Mouse (Mus musculus) gastrocnemius, postnatal 10 days (tissue): Measurements from ENCODE around the gene Fbxl3. TPM values are rescaled to one million over a fixed set of nuclear protein-coding genes. Genes with fewer than 3 reads are reported as not detected.
A peak's percentile ranks its signal among the peaks of the same experiment; 100 is the strongest.

Experiments used
- DNase-seq: peaks from one replicate; pipeline ENCODE4 v3.0.0; 2021; ENCODE audit warnings: mixed read lengths
- total RNA-seq, 2 experiments: library from RNA; stranded (reverse); gene quantifications; 2 replicates each; pipeline ENCODE4 v1.2.3; 2021

Fbxl3 gene
- total RNA-seq, 2 experiments from 2014 or later, result 45.9 to 46.0 TPM

DNA sequence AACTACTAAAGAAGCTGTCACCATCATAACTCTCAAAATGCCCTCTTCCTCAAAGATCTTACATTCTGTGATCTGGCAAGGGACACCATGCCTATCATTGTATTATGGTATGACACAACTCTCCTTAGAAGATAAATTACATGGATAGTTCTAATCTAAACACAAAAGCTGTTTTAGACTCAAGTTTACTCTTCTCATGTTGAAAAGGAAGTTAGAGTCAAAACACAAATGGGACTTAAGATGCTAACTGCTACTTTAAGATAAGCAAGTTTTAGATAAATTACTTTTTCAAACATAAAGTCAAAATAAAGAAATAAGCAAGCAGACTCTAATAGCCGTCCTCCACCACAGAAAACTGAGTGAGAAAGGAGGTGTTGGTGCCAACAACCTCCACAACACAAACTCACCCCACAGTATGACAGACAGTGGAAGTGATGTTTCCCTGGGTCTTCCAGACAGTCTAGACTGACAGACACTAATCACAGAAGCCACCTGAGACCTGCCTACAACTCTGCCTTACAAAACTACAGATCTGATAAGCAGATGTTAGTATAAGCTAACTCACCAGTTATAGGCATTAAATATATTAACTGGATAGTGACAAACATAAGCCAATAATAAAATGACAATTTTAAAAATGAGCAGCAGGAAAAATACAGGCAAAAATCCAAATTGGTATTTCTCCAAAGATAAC, 13.4 kb downstream of the Fbxl3 start:
- no peak for DNase-seq

DNA sequence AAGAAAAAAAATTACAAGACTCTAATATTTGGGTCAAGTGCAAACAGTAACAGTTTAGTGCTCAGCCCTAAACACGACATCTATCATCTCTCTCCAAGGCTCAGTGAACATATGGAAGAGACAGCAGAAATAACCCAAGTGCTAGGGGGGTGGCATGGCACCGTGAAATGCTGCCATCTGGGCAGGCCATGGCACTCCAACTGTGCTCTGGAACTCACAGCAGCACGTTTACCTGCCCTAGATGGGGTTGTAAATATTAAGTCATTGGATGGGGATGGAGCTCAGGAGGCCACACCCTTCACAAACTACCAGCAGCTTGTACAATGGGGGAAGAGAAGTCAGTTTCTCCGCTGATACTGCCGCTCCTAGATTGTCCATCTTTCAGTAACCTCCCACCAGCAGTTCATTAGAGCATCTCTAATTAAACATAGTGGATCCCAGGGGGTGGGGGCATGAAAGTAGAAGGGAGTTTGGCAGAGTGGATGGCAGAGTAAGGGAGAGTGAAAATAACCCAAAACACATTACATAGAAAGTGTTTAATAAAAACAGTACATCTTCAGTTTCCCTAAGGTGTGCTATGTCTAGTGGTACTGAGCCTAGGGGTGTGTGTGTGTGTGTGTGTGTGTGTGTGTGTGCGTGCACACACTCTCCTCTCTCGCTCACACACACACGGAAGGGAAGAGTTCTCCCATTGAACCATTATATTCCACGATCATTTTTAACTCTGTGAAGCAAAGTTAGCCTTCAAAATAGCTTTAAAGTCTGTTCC, 20.0 kb downstream of the Fbxl3 start:
- DNase-seq, result no peak

DNA sequence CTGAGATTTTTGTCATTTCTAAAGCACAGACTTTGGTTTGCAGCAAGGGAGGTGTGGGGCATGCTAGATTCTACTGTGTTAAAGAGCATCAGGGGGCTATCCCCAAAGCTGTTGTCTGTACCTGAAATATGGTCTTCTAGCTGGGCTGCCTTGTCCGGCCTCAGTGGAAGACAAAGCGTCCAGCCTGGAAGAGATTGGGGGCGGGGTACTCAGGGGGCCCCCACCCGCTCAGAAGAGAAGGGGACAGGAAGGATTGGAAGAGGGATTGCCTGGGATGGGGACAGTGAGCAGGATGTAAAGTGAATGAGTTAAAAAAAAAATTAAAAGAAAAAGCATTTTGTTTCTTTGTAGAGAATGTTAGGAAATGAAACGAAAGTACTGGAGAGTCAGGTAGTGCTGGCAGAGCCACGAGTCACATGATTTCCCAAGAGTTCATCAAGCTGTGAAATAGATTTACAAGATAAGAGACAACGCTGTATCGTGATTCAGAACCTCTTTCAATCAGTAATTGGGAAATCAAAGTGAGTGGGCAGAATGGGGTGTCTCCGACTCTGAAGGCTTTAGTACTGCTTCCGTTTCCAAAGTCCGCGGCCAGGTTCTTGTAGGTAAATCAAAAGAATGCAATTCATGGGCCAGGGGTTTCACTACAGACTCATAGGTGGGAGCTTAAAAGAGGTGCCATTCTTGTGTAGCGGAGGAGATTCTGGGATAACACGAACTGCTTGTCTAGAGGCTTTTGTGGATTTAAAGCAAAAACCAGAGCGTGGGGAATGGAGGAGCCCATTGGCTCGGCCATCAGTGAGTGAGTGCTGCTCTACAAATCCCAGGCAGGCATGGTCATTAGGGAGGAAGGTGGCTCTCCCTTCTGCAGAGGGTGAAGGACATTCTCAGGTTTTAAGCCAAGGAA, 21.1 kb downstream of the Fbxl3 start:
- DNase-seq, result no peak

DNA sequence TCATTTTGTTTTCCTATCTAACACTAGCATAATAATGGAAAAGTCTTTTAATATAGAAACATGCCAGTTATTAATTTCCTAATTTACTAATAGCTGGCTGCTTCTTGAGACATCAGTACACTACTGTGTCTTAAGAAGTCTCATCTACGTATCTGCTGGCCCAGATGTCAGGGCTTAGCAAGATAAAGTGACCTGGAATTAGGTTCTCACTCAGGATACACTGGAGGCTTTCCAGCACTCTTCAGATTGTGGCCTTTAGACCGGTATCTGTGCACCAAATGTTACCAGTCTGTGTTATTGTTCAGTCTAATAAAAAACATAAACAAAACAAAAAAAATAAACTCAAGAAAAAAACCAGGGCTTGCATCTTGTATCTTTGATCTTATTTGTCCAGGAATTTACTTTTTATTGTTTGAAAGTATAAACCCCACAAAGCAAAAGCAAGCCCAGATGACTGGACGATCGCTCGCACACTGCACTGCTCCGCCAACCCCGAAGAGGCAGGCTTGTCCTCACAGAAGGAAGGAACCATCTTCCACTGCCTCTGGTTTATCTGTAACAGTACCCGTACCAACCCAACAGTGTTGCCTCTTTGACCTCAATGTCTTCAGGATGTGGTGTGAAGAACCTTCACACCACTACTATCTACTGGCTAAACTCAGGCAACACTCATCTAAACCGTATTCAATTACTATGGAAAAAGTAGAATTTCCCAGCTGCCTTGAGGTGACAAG, 21.9 kb downstream of the Fbxl3 start:
- no peak for DNase-seq

DNA sequence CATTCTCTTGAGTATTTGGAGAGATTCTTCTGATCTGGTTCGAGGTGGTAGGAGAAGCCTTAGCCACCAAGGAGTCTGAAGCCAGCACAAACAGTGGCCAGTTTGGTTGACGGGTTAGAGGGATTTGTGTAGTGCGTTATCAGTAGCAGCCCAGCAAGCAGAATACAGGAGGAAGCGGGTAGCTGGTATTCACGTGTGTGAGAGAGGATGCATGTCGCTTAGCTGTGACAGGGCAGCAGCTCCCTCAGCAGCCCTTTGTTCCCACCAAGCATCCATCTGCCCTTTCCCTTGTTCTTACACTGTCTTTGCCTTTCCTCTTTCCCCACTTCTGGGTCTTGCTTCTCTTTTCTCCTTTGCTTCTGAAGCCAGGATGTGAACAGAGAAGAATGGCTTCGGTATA, 24.2 kb downstream of the Fbxl3 start:
- no peak for DNase-seq

DNA sequence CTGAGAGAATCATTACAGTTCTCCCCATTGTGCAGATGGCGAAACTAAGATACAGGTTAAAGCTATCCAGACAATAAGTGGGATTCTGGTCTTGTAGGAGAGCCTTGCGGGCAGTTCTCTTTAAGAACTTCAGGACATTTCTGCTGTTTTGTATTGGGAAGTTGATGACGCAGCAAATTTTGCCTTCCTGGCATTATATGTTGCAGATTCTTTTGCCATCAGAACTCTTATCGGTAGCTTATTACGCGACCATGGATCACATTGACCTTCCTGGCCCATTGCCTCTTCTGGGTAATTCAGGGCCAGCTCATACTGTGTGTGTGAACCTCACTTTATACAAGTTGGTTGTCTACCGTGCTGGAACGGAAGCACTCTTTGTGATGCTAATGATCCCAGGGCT, 25.5 kb downstream of the Fbxl3 start:
- DNase-seq, result no peak

DNA sequence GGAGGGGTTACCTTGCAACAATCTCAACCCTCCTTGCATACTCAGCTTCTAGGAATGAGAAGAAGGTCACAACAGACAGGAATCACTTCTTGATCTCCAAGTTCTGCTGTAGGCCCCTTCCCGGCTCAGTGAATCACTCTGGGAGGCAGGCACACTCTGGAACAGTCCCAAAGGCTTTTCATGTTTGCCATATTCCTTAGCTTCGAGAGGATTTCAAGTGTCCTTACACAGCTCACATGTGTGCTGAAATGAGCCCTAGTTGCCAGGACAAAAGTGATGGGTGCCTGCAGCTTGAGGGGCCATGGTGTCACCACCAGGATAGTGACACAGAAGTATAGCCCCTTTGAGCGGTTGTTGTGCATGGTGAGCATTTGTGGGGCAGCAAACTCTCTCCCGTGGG, 26.6 kb downstream of the Fbxl3 start:
- no peak for DNase-seq

DNA sequence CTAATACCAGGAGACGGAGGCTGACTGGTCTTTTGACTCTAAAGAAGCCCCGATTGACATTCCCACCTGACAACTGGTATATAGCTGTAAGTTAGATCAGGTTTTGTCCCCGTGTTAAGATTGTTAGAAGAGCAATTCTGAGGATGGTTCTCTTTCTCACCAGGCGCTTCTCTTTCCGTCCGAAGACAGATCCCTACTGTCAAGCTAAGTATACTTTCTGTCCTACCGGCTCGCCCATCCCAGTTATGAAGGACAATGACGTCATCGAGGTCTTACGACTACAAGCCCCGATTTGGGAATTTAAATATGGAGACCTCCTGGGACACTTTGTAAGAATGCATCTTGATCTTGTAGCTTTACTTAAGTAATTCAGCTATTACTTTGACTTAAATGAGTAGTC, 27.9 kb downstream of the Fbxl3 start:
- no peak for DNase-seq

DNA sequence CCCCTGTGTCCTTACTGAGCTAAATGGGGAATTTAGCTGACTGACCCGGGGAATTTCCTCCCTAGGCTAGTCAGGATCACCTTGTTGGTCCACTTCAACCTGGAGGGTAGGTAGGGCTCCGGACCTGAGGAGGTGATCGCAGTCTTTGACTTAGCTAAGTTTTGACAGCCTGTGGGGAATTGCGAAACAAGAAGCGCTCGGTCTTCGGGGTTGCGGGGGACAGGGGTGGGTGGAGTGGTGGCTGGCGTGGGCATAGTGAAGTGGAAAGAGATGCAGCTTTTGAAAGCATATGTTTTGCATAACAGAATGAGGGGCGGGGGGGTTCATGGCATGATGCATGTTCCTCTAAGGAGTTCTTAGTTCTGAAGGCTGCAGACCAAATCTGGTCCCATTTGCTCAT, 28.6 kb downstream of the Fbxl3 start:
- no peak for DNase-seq

DNA sequence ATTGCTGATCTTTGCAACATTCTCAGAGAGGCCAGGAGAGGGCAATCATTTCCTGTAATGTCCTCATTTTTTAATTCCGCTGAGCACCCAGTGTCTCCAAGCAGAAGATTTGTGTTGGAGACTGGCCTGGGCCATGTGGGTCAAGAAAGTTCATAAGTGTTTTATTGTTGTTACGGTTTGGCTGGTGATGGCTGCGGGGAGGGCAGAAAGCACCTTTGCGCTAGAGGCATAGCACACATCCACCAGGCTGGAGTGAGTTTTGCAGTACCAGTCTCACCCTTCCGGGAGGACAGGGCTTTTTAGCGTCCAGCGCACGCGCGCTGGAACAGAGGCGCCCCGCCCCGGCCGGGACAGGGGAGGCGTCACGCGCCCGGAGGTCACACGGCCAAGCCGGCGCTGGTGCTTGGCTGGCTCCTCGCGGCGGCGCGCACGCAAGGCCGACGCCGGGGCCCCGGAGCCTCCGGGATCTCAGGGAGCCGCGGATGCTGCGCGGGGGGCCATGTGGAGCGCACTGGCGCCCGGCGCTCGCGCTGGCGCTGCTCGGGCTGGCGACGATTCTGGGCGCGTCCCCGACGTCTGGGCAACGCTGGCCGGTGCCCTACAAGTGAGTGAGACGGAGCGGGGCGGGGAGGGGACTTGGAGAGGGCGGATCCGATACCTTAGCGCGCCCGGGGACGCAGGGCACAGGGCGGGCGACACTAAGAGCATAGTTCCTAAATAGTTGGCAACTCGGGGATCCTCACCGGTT, 29.3 kb downstream of the Fbxl3 start, which contains the start of gene Cln5:
Gene Cln5, plus strand, starts transcription at position 353 of the 748 bp plus-strand sequence.
- peak; percentile 95 for DNase-seq

DNA sequence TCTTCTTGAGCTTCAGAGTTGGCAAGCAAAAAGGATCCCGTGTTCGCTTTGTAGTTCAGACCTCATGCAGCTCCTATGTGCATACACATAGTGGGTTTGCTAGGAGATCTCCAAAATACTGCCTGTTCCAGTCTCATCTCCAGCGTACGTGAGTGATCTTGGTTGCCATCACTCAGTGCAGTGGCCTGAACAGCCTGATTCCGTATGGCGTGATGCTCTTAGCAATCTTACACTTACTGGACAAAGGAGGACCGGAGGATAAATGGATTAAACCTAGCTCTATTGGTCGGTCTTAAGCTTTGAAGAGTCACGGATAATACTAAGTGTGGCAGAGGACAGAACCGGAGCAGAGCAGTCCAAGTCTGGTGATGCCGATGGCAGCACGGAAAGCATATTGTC, 29.9 kb downstream of the Fbxl3 start:
- no peak for DNase-seq

DNA sequence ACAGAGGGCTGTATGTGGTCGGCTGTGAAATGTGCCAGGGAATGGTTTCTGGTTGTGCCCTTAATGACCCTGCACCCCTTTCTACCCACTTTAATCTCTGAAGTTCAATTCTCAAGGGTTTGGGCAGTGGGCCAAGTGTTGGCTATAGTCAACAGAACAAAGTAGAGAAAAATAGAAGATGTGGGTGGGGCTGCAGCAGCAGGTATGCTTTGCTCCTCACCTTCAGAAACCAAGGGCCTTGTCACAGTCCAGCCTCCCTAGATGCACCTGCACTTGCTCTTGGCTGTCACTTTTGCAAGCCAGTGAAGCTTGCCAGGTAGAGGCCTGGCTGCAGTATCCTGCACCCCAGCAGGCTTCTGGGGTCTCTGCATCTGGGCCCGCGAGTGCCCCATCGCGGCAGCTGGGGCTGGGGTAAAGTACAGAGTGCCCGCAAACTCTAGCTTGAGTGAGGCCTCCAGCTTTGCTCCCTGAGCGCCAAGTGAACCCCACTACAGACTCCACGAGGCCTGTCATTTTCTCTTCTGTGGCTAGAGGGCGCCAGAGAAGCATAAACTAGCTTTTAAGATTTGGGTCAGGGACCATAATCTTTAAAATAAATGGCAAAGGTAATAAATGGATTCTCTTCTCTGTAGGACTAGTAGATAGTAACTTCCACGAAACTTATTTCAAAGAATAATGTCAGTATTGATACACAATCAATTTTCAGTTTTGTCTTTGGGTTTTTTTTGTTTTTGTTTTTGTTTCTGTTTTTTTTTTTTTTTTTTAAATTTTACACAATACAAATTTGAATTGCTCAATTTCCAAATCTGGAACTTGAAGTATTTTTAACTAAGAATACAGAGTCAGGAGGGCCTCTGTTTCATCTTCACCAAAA, 33.8 kb downstream of the Fbxl3 start:
- DNase-seq, result peak; percentile 69

DNA sequence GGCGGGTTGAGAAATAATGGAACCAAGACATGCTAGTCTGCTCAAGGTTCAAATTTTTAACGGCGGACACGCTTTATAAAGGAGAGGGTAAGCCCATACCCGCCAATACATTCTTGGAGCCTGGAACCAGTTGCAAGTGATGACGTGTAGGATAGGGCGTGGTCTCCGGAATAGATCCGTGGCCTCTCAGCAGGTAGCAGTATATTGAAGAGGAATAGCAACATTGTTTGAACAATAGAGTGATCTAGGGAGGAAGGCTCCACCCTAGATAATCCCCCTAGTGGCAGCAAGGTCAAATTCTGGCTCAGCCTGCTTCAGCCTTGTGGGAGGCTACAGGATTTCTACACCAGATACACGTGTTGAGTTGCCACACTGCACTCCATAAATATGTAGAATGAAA, 39.9 kb downstream of the Fbxl3 start:
- no peak for DNase-seq

DNA sequence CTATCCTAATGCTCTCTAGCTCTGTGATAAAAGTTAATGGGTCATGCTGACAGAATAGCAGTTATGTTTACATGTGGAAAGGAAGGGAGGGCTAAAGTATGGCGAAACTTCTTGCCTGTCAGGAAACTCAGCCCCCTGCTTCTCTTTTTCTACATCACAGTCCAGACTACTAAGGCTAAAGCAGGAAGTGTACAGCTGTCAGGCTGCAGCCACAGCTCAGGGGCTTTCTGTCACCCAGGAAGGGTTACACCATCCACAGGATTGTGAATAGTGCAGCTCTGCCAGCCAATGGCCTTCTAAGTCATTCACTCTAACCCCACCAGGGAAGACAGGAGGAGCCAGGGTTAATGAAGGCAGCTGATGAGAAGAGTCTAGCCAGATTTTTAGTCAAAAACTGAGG, 40.4 kb downstream of the Fbxl3 start:
- no peak for DNase-seq

DNA sequence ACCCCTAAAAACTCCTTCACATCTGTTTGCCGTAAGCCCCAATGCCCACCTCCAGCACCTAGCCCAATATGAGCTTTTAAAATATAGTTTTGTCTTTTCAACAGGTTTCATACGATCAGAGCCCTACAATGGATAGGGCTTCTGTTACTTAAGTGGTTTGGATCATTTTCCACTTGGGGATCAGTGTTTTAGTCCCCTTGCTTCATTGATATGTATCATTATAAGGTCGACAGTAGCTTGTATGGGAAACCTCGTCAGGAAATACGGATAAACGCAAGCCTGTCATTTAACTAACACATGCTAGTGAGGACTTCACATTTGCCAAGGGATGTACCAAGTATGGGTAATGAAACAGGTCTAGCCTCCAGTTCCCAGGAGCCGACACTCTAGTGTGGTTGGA, 42.8 kb downstream of the Fbxl3 start:
- DNase-seq, result no peak

DNA sequence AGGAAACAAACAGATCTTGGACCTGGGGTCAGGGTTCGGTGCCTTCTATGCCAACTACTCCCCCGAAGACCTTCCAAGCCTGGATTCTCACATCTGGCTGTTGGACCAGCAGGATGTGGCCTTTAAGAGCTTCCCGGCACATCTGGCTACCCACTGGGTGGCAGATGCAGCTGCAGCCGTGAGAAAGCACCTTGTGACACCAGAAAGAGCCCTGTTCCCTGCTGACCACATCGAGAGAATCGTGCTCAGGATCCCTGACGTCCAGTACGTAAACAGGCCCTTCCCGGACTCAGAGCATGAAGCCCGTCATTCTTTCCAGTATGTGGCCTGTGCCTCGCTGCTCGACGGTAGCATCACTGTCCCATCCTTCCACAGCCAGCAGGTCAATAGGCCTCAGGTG, 44.6 kb downstream of the Fbxl3 start:
- no peak for DNase-seq

DNA sequence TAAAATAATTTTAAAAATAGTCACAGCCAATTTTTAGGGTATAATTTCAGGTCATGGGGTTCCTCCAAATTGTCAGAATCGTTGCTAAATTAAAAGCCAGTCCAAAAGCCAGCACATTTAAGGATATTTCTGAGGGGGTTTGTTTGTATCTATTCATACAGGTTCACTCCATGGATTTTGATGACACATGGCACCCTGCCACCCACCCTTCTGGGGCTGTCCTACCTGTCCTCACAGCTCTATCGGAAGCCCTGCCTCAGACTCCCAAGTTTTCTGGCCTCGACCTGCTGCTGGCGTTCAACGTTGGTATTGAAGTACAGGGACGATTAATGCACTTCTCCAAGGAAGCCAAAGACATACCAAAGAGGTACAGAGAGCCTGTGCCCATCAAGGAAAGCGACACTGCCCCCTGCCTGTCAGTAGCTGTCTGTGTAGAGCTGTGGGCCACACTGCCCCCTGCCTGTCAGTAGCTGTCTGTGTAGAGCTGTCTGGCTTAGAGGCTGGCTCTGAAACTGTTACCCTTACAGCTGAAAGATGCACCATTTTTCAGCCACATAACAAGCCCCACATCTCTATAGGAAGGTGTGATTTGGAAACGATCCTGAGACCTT, 48.1 kb downstream of the Fbxl3 start:
- DNase-seq, result peak; percentile 79

DNA sequence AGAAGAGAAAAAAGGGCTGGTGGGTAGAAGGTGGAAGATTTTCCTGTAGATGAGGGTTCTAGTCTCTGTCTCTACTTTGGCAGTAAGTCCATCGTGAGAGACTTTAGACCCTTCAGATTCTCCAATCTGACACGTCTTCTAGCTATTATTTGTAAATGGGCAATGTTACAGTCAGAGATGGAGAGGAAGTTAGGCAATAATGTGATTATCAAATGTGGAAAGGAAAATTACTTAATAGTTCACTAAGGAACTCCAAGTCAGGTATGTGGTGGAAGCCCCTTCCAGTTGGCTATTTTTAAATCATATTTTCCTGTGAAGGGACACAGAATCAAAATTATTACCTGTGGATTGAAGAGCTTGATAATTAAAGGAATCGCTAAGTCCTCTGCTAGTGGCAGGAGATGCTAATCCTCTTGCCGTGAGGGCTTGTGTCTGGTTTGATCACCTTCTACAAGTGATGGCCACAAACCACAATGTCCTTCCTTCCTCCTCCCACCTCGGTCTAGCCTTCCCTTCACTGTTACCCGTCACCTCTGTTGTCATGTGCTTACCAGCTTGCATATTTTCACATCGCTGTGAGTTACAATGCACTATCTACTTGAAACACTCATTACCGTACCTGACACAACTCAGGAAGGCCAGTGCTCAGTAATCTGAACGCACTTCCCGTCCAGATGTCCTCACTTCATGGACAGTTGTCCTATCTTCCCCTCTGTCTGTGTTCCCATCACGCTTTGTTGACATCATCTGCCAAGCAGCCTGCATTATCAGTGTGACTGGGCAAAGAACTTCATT, 50.9 kb downstream of the Fbxl3 start:
- DNase-seq, result no peak

DNA sequence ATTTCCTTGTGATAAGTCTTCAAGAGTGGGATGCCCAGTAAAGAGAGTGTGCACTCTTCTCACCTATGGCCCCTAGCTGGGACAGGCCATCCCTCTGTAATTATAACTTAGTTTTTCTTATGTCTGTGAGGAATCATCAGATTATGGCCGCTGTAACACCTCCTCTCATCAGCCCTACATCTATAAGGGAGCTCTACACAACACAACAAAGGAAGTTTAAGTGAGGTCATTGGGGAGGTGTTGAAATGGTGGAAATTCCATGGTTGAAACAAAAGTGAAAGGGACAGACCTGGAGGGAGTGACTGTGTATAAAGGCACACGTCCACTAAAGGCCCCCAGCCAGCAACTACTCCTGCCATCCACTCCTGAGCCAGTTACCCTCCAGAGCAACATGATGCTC, 52.7 kb downstream of the Fbxl3 start, which contains the start of gene Acod1:
Gene Acod1, plus strand, starts transcription at position 301 of the 400 bp plus-strand sequence.
- DNase-seq, result no peak
